Mouse (Mus musculus) C2C12 (cell line): Measurements from ENCODE around the gene Rsrp1.

Source experiments
- CTCF ChIP-seq: IDR thresholded peaks from one replicate; pipeline ENCODE4 v1.5.1; 2011; ENCODE audit not compliant: control insufficient read depth, insufficient read depth, insufficient read length
- MAX ChIP-seq: IDR thresholded peaks from one replicate; pipeline ENCODE4 v1.6.1; 2011; ENCODE audit warnings: mild to moderate bottlenecking, control low read depth
- MYOG ChIP-seq: IDR thresholded peaks from one replicate; pipeline ENCODE4 v1.6.1; 2011; ENCODE audit not compliant: control insufficient read depth, insufficient read length; ENCODE audit errors: extremely low read depth

GRCm38 (mm10) chr4:134897256-134897655 lies 26.1 kb upstream of the Rsrp1 start:
- TF ChIP-seq MYOG (no peak), CTCF (no peak), MAX (no peak)
